Mouse (Mus musculus) embryo, embryonic 10 days (tissue): ENCODE measurements around the gene Prrt1.

Experiments used
- DNase-seq: peaks from one replicate; pipeline ENCODE4 v3.0.0-alpha.2; 2015; ENCODE audit warnings: low spot score

The Prrt1 gene

GRCm38 (mm10) chr17:34599891-34600290 lies 29.4 kb upstream of the Prrt1 start:
- DNase-seq = no peak

- DNase-seq = no peak
Observed at GRCm38 (mm10) chr17:34601796-34602195, 27.5 kb upstream of the Prrt1 start.

- peak; percentile 100 for DNase-seq
Observed at GRCm38 (mm10) chr17:34603375-34604060, 25.8 kb upstream of the Prrt1 start, which contains the start of gene Rnf5. Rnf5 (minus strand) TSS chr17:34603690.

- DNase-seq = peak; percentile 99
Observed at GRCm38 (mm10) chr17:34604061-34604508, 25.2 kb upstream of the Prrt1 start, which contains the start of gene Agpat1. Agpat1 (plus strand) TSS chr17:34604262.

GRCm38 (mm10) chr17:34604511-34605237 lies 24.7 kb upstream of the Prrt1 start:
- DNase-seq = no peak

GRCm38 (mm10) chr17:34605609-34606008 lies 23.7 kb upstream of the Prrt1 start:
- peak; percentile 95 for DNase-seq

GRCm38 (mm10) chr17:34606186-34607039 lies 22.9 kb upstream of the Prrt1 start:
- DNase-seq = no peak

- no peak for DNase-seq
Observed at GRCm38 (mm10) chr17:34607997-34608396, 21.3 kb upstream of the Prrt1 start.

- no peak for DNase-seq
Observed at GRCm38 (mm10) chr17:34611050-34611449, 18.3 kb upstream of the Prrt1 start.

GRCm38 (mm10) chr17:34613054-34613645 lies 16.2 kb upstream of the Prrt1 start:
- no peak for DNase-seq

GRCm38 (mm10) chr17:34613830-34614229 lies 15.5 kb upstream of the Prrt1 start:
- DNase-seq = no peak

GRCm38 (mm10) chr17:34615871-34616270 lies 13.5 kb upstream of the Prrt1 start, which contains the start of gene Egfl8:
Egfl8 (minus strand) TSS chr17:34615971.
- DNase-seq = no peak

GRCm38 (mm10) chr17:34618999-34619398 lies 10.3 kb upstream of the Prrt1 start:
- peak; percentile 83 for DNase-seq

GRCm38 (mm10) chr17:34621006-34621405 lies 8.3 kb upstream of the Prrt1 start:
- no peak for DNase-seq

- no peak for DNase-seq
Observed at GRCm38 (mm10) chr17:34623161-34623560, 6.2 kb upstream of the Prrt1 start.

GRCm38 (mm10) chr17:34624981-34625380 lies 4.4 kb upstream of the Prrt1 start:
- DNase-seq = no peak

GRCm38 (mm10) chr17:34626062-34626772 lies 3.1 kb upstream of the Prrt1 start:
- no peak for DNase-seq

GRCm38 (mm10) chr17:34626773-34627092 lies 2.6 kb upstream of the Prrt1 start:
- DNase-seq = peak; percentile 73

- DNase-seq = peak; percentile 95
Observed at GRCm38 (mm10) chr17:34627093-34627942, 2.0 kb upstream of the Prrt1 start.

GRCm38 (mm10) chr17:34627943-34628643 lies 1.2 kb upstream of the Prrt1 start, which contains the start of gene Ppt2:
Ppt2 (minus strand) TSS chr17:34628510.
- peak; percentile 39 for DNase-seq
